Mouse (Mus musculus): ENCODE data around the gene Cbx1. TPM values are rescaled to one million over a fixed set of nuclear protein-coding genes. Genes with fewer than 3 reads are reported as not detected.

Gene Cbx1
- polyA plus RNA-seq (2012; rRNA removed), result 10.7 and 12.5 TPM in 2 replicates

DNA sequence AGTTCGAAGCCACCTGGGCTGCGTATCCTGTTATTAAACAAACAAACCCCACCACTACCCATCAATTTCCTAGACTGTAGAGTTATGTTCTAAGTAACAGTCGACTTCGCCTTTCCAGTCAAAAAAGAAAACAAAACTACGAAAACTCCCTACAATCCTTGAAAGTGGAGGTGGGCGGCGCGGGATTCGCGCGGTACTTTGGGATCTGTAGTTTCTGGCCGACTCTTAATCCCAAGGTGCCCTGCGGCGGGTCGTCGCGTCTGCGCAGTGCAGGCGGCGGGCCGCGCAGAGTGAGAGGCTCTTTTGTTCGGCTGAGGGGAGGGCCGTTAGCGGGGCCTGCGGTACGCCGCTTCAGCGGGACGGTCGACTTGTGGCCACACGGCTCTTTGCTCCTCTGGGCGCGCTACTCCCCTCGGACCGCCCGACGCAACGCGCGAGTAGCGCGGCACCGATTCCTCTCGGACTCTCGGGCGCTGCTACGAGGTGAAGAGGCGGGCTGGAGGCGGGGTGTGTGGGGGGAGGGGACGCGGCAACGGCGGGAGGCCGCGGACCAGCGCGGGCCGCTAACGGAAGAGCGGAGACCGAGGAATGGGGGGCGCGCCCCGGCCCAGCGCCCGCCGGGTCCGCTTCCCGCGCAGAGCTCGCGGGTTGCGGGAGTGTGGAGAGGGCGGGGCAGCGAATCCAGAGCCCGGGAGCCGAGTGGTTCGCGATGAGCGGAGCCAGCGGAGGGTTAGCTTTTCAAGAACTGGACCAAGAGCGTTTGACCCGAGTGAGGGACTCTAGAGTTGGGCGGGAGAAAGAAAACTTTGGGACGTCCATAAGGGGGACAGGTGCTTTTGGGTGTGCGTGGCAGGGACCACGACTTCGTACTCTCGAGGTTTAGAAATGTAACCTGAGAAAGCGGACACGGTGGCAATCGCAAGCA, at the start of gene Cbx1:
Gene Cbx1 (plus strand): TSS at position 257 of the 925 bp plus-strand sequence.

DNA sequence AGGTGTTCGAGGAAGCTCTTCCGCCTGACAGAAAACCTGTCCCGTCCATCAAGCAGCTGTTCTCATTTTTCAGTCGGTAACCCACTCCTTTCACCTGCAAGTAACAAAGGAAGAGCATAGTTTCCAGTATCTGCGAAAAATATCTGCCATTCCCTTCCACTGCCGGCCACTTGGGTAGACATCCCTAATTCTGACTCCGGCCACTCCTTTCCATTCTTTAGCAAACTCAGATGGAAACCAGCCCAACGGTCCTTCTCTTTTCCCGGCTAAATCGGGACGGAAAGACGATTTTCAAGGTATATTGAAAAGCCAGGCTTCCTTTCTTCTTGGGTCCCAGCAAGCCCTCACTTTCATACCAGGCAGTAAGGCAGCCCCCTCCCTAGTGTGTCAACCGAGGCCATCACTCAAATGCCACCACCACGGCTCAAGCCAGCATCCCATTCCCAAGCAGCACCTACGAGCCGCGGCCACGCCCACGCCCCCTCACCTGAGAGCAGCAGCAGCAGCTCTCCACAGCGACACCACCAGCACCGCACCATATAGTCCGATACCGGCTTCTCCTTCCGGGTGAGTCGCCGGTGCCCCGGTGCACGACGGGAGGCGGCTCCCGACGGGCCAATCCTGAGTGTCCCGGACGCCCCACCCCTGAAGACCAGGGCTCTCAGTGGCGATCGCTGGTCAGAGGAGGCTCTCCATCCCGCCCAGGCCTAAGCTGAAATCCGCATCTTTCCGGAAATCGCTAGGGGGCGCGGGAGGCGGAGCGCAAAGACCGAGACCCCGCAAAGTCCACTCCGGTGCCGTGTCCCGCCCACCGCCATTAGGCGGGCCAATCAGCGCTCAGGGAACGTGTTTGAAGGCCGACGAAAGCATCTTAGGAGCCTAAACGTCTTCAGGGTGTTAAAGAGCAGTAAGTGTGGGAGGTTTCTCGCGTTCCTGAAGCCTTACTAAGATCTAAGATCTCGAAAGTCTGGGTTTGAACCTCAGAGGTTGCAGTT, 11.7 kb upstream of the Cbx1 start, which contains the start of gene Snx11:
Gene Snx11 (minus strand): TSS at position 592 of the 995 bp plus-strand sequence.

DNA sequence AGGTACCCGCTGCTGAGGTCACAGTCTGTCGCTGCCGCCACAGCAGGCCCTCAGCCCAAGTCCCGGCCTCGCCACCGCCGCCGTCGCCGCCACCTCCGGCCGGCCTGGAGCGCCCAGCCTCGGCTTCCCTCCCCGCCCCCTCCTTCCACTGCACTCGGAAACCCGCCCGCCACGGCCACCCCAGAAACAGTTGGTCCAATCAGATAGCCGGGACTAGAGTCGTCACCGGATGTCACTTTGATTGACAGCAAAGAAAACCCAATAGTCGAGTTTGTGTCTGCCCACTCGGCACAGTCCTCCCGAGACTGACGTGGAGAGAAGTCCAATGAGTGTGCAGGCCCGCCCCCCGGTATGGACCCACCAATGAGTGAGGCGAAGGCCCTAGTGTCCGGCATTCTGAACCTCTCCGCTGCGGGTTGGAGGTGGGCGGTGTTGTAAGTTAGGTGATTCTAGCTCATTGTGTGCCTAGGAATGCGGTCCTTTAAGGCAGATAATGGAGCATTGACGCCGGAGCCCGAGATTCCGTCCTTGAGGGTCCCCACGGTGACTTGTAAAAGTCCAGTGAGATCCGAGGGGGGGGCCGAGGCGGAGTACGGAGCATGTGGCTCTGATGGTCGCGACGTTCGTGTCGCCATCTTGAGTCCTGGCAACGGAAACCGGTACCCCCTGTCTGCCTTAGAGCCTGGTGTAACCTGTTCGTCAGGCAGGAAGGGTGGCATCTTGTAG, 41.0 kb downstream of the Cbx1 start, which contains the start of gene Nfe2l1:
Gene Nfe2l1 (minus strand): TSS at position 156 of the 726 bp plus-strand sequence.

DNA sequence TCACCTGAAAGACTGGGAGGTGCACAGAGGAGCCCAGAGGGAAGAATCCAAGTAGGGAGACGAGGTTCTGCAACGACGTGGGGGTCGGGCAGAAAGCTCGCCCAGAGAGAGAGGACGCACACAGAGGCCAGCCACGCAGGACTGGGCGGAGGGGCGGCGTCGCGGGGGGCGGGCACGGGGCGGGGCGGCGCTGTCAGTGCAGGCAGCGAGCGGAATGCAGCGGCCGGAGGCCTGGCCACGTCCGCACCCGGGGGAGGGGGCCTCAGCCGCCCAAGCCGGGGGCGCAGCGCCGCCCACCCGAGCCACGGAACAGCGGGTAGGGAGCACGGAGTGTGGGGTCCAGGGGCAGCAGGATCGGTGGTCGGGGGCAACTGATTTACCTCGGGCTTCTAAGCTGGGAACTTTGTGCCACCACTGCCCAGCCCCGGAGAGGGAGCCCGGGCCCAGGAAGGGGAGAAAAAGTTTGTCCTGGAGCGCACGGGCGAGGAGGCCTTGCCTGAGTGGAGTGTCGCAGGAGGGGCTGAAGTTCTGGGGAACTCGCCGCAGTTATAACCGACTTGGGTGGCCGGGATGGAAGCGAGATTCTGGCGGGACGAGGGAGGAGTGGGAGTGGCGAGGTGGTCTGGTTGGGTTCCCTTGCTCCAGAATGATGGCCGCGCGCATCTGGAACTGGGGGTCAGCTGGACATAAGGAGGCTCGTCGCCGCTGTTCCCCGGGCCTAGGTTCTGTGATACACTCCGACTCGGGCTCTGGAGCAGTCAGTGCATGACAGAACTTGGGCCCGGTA, 60.9 kb downstream of the Cbx1 start, which contains the start of gene Copz2:
Gene Copz2 (plus strand): TSS at position 190 of the 787 bp plus-strand sequence.

Other genes starting within 250 kb of the Cbx1 start
- gene Snx11, start 11.6 kb upstream of the Cbx1 start, polyA plus RNA-seq (2012; rRNA removed), result 8.8 and 10.0 TPM in 2 replicates
- gene Nfe2l1, start 40.8 kb downstream of the Cbx1 start, polyA plus RNA-seq (2012; rRNA removed), result 64.6 and 77.2 TPM in 2 replicates
- gene Copz2, start 60.7 kb downstream of the Cbx1 start, polyA plus RNA-seq (2012; rRNA removed), result 25.8 and 26.9 TPM in 2 replicates
- gene Cdk5rap3, start 127.4 kb downstream of the Cbx1 start, polyA plus RNA-seq (2012; rRNA removed), result 18.0 and 21.3 TPM in 2 replicates
- 77.1 and 108 TPM in 2 replicates for gene Prr15l, start 139.0 kb downstream of the Cbx1 start, polyA plus RNA-seq (2012; rRNA removed)
- 21.5 and 27.7 TPM in 2 replicates for gene Pnpo, start 154.9 kb downstream of the Cbx1 start, polyA plus RNA-seq (2012; rRNA removed)
- gene Sp2, start 193.8 kb downstream of the Cbx1 start, polyA plus RNA-seq (2012; rRNA removed), result 7.1 and 8.2 TPM in 2 replicates
- 6.1 and 13.7 TPM in 2 replicates for gene Sp6, start 224.3 kb downstream of the Cbx1 start, polyA plus RNA-seq (2012; rRNA removed)
- 8.8 and 9.4 TPM in 2 replicates for gene Scrn2, start 240.8 kb downstream of the Cbx1 start, polyA plus RNA-seq (2012; rRNA removed)

All from stomach, adult 2 months (tissue).